Mouse (Mus musculus) megakaryocyte progenitor cell, adult 5-6 weeks (primary cell): ENCODE results near the gene Slc10a7. TPM values are rescaled to one million over a fixed set of nuclear protein-coding genes. Genes with fewer than 3 reads are reported as not detected.
A peak's percentile ranks its signal among the peaks of the same experiment; 100 is the strongest.

Experiments used
- ATAC-seq: replicated peaks from 2 replicates; pipeline ENCODE4 v1.8.0; 2016; ENCODE audit warnings: mild to moderate bottlenecking, moderate TSS enrichment, inconsistent platforms; ENCODE audit not compliant: poor library complexity
- total RNA-seq, 2 experiments: library from RNA; stranded (forward) in 1 of 2; stranded (reverse) in 1 of 2; fragments of 157-497, 149-512 nt in 1 of 2; fragments of 200-1000 nt in 1 of 2; gene quantifications; 2 replicates each; pipeline versions ENCODE4 v1.2.3 to v1.2.4; 2015 to 2017

The Slc10a7 gene
- total RNA-seq, 2 experiments from 2014 or later = 19.9 to 28.4 TPM

- peak; percentile 28 for ATAC-seq
These were observed 113.2 kb downstream of the Slc10a7 start for GRCm38 (mm10) chr8:78622362-78622761.

DNA sequence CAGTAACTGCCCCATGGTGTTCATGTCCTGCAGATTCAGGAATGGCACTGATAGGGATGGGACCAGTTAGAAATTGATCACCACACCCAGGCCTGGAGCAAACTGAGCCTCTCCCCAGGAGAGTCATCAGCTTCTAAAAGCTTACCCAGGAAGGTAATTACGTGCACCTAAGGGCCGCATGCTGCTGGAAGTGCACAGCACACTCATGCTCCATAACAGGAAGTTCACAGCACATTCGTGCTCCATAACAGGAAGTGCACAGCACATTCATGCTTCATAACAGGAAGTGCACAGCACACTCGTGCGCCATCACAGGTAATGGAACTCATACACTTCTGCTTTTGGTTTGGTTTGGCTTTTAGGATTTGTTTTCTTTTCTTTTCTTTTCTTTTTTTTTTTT, 114.8 kb downstream of the Slc10a7 start:
- peak; percentile 99 for ATAC-seq

GRCm38 (mm10) chr8:78624738-78625442, 115.7 kb downstream of the Slc10a7 start:
- ATAC-seq = no peak

GRCm38 (mm10) chr8:78626632-78627031, 117.5 kb downstream of the Slc10a7 start:
- no peak for ATAC-seq

- ATAC-seq = no peak
These were observed 118.6 kb downstream of the Slc10a7 start for GRCm38 (mm10) chr8:78627793-78628192.

DNA sequence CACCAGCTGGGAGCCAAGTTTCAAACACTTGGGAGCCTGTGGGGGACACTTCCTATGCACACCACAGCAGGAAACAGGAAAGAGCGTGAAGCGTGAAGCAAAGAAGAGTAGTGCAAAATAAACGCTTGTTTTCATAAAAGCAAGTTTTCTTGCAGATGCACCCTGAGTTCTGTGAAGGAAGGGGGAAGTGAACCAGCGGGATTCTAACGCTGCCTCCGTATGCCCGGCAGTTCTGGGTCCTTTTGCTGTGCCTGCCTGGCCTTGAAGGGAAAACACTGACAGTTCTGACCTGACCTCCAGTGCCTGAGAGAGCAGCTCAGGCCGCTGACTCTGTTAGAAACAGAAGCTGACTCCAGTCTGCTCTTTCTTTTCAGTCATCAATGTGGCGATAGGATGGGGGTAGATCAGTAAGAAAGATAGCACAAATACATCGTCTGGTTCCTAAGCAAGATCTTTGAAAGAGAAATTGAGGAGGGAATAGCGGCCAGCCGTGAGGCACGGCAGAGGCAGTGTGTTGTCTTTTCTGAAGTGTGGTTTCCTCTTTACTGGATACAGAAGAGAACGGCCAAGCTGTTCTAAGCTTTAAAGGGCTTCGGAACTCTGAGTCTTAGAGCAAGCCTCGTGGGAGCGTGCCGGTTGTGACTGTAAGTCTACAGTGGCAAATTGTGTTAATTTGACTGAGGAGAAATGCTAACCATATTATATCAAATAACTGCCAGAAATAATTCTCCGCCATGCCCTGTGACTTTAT, 121.4 kb downstream of the Slc10a7 start:
- ATAC-seq = peak; percentile 63

GRCm38 (mm10) chr8:78633012-78633411, 123.9 kb downstream of the Slc10a7 start:
- no peak for ATAC-seq

DNA sequence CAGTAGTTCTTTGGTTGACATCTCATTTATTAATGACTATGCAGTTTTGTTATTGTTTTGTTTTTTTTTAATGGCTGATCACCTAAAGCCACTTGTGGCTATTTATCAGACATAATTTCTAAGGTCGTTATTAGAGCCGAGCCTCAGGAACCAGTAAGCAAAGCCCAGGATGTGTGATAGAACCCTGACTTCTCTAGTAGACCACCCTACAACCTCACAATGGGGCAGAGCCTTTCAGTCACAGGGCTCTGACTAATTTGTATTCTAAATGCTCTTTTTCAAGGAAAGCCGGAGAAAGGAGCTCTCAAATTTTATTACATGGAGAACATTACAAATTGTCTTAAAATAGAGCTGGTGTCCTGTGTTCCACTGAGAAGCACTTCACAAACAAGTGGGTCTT, 124.9 kb downstream of the Slc10a7 start:
- no peak for ATAC-seq

DNA sequence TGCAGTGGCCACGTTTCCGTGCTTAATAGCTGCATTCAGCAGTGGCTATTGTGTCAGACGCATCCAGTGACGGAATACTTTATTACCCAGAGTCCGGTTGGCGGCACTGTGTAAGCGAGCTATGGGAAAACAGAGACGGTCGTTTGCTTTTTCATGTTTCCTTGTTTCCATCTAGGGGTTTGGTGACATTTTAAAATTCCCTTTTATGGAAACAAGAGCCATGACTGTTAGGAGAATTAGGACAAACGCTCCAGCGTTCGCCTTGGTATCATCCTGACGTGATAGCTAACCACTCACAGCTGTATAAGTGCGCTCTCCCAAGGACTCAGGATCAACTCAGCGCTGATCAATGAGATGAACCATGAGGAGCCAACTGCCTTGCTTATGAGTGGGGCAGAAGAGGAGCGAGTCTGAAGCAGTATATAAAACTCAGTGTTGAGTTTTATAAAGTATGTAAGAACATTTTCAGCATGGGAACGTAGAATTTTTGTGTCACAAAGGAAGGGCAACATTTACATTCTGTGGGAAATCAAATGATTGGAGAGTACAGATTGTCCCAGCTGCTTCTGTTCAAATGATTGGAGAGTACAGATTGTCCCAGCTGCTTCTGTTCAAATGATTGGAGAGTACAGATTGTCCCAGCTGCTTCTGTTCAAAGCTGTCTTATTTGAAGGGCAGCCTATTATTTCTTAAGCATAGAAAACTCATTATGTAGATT, 125.5 kb downstream of the Slc10a7 start:
- no peak for ATAC-seq

- no peak for ATAC-seq
These were observed 126.2 kb downstream of the Slc10a7 start for GRCm38 (mm10) chr8:78635241-78635771.

DNA sequence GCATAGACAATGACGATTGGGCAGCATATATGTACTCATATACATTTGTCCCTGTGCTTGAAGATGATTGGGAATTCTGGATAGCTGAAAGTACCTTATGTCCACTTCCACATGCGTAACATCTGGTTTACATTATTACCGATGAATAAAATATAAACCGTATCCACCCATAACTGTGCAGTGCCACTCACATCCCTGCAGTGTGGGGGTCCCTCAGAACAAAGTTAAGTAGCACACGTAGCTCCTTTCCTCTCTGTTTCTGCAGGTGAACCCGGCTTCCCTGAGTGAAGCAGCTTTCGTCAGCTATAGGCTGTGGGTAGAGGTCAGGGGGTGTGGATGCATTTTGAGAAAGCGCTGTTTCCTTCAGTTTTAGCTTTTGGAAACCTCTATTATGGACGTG, 132.8 kb downstream of the Slc10a7 start:
- no peak for ATAC-seq

- no peak for ATAC-seq
These were observed 133.2 kb downstream of the Slc10a7 start for GRCm38 (mm10) chr8:78642376-78642775.

DNA sequence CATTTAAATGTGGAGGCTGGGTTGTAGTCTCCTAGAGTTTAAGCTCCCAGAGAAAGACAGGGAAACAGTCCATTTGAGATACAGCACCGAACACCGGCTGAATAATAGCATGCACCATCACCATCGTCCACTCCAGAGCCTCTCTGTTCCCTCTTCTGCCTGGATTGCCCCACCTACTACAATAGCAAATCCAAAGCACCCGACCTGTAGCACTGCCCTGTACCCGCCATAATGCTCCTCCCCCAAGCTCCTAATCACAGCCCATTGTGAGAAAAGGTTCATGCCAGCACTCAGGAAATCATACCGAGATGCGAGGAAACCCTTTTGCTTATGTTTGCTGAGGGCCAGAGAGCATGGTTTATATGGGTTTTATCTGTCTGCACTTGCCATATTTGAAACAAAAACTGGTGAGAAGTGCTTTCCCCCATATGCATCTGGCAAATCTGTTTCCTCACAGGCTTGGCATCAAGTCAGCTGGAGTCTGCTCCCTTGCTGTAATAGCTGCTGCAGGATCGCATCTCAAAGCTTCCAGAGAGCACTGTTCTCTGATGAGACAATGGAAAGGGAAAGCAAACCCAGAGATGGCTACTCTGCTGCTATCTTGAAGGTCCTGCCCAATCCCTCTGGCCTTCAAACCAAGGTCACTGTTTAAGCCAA, 138.0 kb downstream of the Slc10a7 start:
- no peak for ATAC-seq

- ATAC-seq = no peak
These were observed 138.7 kb downstream of the Slc10a7 start for GRCm38 (mm10) chr8:78647846-78648245.

DNA sequence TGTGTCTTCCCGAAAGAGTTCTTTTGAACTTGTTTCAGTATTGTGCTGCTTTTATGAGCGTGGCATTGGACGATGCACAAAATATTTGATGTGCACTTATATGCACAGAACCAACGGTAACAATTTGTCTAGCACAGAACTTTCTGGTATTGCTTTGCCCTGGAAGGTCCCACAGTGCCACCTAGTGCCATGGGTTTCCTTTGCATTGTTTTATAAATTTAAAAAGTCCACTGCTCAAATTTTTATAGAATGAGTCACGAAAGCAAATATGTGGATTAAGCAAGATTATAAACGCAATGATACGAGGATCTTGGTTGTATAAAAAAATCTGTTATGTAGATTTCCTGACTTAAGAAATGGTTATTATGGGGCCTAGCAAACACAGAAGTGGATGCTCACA, 139.8 kb downstream of the Slc10a7 start:
- peak; percentile 65 for ATAC-seq

GRCm38 (mm10) chr8:78651670-78652069, 142.5 kb downstream of the Slc10a7 start:
- no peak for ATAC-seq

DNA sequence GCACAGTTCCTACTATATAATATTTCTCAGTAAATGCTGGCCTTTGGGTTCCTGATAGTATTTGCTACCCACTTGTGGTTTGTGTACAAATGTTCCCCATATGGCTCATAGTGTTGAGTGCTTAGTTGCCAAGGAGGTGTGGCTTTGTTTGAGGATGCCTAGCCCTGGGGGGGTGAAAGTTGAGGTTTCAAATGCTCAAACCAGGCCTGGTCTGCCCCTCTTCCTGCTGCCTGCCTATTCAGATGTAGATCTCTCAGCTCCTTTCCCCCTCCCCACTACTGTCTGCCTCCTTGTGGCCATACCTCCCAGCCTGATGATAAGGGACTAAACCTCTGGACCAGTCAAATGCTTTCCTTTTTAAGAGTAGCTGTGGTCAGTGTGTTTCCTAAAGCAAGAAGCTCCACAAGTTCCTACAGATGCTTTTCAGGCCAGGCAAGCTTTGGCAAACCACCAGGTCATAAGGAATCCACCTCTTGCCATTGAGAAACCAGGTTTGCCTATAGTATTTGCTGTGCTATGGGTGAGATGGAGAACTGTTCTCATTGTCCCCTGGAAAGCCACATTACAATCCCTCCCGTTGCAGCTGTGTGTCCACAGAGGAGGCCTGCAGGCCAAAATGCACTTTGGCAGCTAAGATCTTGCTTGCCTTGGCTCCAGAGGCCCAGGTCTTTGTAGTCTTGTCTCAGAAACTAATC, 146.4 kb downstream of the Slc10a7 start:
- no peak for ATAC-seq

DNA sequence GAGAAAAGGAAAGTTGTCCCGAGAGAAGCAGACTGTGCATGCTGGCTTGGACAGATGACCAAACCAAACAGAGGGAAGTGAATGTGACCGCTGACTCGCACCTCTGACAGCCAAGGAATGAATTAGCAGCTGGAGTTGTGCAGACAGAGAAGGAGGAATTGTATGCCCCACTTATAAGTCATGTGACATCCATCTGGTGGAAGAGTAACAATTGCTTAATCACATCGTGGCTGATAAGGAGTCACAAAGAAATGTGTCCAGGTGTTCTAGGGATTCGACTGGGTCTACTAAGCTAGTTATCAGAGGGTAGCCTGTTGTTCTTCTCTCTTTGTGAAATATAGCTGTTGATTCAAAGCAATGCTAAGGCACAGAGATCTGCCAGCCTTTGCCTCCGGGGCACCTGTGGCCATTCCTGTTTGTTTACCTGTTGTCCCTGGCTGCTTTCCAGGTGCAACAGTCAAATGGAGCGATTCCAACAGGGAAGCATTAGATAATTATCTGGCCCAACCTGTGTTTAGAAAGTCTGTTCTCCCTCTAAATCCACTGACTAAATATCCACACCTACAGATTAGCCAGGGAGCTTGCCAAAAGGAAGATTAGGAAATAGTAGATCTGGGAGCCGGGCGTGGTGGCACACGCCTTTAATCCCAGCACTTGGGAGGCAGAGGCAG, 147.7 kb downstream of the Slc10a7 start:
- no peak for ATAC-seq

DNA sequence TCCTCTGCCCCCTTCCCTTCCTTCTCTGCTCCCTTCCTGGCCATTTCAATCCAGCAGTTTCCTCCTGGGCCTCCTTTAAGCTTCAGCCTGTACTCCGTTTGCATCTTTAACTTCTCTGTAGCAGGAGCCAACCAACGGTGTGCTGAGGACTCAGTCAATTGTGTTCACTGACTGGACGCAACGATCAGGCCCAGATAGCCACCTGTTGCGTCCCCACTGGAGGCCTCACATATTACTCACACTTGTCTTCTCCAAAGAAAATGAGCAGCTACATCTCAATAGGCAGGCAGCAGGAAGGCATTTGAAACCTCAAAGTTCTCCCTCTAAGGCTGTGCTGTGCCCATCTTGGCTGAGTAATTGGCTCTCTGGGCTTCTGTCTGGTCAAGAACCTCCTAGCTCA, 149.0 kb downstream of the Slc10a7 start:
- ATAC-seq = no peak
